Mouse (Mus musculus): ENCODE data around the gene Nceh1.
"Not testable (repeated sequence)": the region's sequence is repeated elsewhere in the genome, so short reads cannot be mapped to it uniquely, and the experiment has no call there.

The Nceh1 gene

DNA sequence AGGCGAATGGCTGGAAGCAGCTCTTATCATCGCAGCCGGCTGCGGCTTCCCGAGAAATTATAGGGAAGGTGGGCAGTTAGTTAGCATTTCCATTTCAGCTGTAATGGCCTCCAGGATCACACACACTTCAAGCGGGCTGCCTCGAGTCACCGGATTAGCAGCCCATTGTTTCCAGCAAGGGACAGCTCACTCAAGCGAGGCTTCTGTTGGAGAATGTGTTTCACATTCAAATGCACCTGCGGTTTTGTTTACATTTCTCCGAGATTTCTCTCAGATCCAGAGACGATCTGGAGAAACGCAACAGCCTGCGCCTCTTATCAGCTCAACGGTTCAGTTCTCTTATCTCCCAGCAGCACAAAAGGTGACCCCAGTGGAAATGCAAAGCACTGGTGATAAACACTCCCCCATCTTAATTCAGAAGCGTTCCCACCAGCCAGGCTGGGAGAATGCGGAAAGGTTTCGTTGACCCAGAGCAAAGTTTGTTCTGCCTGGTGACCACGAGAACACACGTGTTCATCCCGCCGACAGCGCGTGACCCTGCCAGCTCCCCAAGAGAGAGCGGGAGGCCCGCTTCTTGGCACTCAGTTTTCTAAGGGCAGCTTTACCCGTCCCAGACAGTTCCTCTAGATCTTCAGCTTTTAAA, 100.4 kb downstream of the Nceh1 start:
- peak in 1 of 2 experiments; percentile 26 for DNase-seq (ENCODE audit: low spot score in 2 of 2)

DNA sequence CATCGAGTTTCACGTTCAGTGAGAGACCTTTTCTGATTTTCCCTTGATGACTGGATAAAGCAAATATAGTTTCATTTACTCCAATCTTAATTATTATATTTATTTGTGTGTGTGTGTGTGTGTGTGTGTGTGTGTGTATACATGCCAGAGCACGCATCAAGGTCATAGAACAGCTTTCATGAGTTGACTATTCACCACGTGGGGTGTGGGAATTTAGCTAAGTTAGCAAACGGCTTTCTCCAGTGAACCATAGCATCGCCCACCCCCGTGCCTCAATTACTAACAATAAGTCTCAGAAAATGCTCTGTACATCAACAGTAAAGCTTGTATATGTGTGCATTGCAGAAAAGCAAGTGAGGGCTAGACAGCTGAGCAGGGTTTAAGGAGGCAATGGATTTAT, 101.0 kb downstream of the Nceh1 start:
- no peak for DNase-seq (ENCODE audit: low spot score in 2 of 2)

DNA sequence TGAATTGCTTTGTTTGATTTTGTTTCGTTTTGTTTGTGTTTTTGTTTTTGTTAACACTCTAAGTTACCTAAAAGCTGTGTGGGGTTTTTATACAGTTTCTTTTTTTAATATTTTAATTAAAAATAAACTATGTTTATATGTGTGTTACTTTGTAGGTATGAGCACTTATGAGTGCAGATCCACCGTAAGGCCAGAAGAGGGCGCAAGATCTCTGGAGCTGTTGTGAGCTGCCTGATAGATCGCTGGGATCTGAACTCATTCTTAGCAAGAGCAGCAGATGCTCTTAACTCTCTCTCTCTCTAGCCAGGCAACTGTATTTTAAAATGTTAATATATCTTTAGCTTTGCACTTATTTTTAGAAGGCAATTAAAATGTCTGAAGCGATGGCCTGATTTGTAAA, 101.5 kb downstream of the Nceh1 start:
- no peak for DNase-seq (ENCODE audit: low spot score in 2 of 2)

DNA sequence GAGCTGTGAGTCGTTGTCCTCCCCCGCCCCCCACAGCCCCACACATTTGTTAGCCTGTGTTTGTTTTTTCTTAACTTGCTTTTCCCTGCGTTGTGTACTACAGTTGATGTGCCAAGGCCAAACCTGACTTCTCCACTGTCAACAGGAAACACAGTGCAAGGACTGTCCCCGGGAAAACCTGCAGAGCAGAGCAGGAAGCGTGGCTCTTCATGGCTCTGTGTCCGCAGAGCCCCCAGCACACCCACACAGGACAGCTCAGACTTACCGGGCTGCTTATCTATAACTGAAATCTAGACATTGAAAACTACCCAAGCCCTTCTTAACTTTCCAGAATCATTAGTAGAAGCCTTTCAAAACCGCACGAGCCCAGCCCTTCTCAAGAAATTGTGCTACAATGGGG, 102.3 kb downstream of the Nceh1 start:
- DNase-seq (ENCODE audit: low spot score in 2 of 2): peak in 1 of 2 experiments; percentile 38

DNA sequence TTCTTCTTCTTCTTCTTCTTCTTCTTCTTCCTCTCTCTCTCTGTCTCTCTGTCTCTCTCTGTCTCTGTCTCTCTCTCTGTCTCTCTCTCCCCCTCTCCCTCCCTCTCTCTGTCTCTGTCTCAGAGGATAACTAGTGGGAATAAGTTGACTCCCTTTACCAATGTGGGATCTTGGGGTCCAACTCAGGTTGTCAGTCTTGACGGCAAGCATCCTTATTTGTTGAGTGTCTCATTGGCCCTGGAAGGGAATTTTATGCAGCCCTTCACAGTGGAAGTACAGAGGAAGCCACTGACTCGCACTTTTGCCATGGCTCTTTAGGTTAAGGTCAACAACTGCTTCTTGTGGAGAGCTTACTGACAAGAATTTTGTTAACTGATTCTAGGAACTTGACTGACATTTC, 105.5 kb downstream of the Nceh1 start:
- DNase-seq (ENCODE audit: low spot score in 2 of 2): no peak

GRCm38 (mm10) chr3:27288909-27289308, 106.1 kb downstream of the Nceh1 start:
- peak; percentile 44 to 45 for DNase-seq (ENCODE audit: low spot score in 2 of 2)

GRCm38 (mm10) chr3:27290285-27290684, 107.5 kb downstream of the Nceh1 start:
- DNase-seq (ENCODE audit: low spot score in 2 of 2): no peak

DNA sequence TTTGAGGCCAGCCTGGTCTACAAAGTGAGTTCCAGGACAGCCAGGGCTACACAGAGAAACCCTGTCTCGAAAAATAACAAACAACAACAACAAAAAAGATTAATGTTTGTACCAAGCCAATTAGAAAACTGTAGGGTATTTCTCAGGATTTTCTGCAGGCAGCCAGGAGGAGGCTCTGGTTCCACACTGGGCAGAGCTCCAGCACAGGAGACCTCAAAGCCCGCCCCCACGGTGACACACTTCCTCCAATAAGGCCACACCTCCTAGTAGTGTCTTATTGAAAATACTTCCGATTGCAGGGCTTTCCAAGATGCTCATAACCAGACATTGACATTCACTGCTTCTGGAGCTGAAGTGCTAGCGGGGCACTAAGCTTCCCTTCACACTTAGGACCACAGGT, 108.2 kb downstream of the Nceh1 start:
- not testable (repeated sequence) for DNase-seq (ENCODE audit: low spot score in 2 of 2)

- not testable (repeated sequence) for DNase-seq (ENCODE audit: low spot score in 2 of 2)
Observed at GRCm38 (mm10) chr3:27291411-27291810, 108.6 kb downstream of the Nceh1 start.

GRCm38 (mm10) chr3:27293645-27294385, 111.0 kb downstream of the Nceh1 start:
- DNase-seq (ENCODE audit: low spot score in 2 of 2): no peak

DNA sequence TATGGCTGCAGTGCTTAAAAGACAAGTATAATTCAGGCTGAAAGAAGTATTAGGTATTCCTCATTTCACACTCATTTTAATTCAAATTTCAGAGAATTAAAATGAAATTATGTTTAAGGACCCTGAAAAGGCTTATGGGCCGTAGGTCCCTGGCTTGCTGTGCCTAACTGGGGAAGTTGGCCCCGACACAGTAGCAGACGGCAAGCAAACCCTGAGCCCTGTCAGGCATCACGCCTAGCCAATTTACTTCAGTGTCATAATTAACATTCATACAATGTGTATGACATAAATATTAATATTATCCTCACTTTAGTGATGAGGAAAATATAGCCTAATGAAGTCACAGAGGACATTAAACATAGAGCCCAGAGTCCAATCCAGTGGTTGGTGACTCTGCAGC, 117.7 kb downstream of the Nceh1 start:
- DNase-seq (ENCODE audit: low spot score in 2 of 2): no peak

DNA sequence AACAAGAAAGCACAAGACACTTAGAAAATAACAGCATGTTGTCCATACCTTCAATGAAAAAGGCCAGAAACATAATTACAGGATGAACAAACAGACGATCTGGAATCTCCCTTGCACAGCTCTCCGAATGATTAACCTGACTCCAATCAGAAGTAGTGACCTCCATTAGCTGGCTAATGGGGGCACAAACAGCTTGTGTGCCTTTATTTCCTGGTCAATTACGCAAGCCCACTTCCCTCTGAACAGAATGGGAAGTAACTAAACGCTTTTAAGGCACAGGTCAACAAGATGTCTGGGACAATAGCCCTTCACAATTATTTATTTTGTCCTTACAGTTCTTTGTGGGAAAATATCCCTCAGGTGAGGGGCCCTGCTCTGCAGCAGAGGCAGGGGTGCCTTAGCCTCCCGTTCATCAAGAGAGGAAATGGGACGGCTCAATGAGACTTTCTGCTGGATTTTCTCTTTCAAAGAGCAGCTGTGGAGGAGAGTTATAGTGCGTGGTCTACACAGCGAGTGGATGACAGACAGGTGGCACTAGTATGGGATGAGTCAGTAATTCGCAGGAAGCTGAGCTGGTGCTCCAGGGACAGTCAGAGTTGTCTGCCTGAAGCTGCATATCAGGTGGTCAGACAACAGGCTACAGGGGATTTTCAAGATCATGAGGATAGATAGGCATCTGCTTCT, 119.7 kb downstream of the Nceh1 start:
- DNase-seq (ENCODE audit: low spot score in 2 of 2): no peak

DNA sequence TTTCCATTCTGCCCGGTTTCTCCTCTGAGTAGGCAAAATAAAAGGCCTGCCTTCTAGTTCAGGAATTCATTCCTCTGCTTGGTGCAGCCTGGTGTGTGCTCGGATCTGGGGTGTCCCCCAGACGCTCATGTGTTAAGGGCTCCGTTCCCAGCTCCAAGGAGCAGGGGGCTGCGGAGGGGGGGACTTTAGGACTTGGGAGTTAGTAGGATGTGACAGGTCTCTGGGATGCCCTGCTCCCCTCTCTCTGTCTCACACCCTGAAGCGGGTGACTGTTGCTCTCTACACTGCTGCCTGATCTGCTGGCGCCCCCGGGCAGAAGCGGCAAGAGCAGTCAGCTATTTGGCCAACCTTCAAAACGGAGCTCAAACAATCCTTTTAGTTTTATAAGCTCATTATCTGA, 124.0 kb downstream of the Nceh1 start:
- no peak for DNase-seq (ENCODE audit: low spot score in 2 of 2)

DNA sequence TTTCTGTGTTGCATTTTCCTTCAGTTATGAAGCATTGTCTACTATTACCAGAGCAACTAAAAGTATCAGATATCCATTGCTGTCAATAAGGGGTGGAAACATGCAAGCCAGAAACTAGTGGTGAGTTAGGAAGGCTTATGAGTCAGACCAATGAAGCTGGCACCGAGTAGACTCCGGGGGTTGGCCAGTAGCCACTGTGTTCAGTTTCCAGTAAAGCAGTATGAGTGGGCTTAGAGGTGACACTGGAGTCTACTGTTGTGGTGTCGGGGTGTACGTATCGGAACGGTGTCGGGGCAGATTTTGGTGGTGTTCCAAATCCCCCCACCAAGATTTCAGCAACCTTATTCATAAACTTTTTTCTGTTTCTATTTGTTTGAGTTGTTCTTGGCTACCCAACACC, 128.2 kb downstream of the Nceh1 start:
- DNase-seq (ENCODE audit: low spot score in 2 of 2): no peak

DNA sequence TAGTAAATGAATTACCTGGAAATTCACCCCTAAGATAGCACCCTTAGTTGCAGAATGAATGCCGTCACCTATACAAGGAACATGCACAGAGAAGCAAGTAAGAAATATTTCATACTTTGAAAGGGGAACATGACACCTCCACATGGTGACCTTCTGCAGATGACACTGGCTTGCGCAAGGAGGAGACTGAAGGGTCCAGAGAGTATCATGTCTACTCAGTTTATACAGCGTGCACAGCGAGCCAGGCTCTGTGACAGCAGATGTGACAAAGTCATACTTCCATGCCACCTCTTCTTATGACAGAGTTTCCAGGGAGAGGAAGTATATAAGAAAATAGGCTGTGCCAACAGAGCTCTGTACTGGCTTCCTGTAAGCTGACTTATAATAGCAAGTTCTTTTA, 128.7 kb downstream of the Nceh1 start:
- no peak for DNase-seq (ENCODE audit: low spot score in 2 of 2)

DNA sequence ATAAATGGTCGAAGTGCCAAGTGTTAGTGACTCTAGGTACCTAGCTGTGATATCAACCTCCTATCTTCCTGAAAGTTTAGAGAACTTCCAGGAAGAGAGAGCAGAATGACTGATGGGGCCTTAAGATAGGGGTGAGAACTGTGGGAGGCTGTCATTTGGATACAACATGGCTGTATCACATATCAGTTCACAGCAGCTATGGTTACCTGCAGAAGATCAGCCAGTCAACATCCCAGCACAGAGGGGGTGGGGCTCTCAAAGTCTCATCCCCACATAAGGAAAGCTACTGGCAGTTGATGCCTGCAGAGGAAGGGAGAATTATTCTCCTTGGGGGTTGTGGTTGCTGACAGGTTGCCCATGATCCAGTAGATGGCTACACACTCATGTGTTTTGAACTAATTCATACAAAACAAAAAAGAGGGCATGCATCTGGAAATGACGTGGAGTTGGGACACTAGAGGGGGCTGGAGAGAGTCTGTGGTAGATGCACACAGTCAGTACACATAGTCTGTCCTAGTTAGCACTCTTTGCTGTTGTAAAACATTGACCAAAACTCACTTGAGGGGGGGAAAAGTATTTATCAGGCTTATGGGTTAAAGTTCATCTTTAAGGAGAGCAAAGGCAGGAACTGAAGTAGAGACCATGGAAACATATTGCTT, 131.9 kb downstream of the Nceh1 start:
- DNase-seq (ENCODE audit: low spot score in 2 of 2): no peak

- peak; percentile 69 to 78 for DNase-seq (ENCODE audit: low spot score in 2 of 2)
Observed at GRCm38 (mm10) chr3:27316559-27317287, 134.0 kb downstream of the Nceh1 start, which contains the start of gene Tnfsf10. TSS of gene Tnfsf10 (plus strand) at chr3:27317028.

GRCm38 (mm10) chr3:27317288-27318024, 134.7 kb downstream of the Nceh1 start:
- no peak for DNase-seq (ENCODE audit: low spot score in 2 of 2)

GRCm38 (mm10) chr3:27319650-27320049, 136.9 kb downstream of the Nceh1 start:
- DNase-seq (ENCODE audit: low spot score in 2 of 2): no peak

- peak; percentile 53 to 69 for DNase-seq (ENCODE audit: low spot score in 2 of 2)
Observed at GRCm38 (mm10) chr3:27320613-27321495, 138.1 kb downstream of the Nceh1 start.

All from heart, adult 9 months (tissue).